Mouse (Mus musculus) testis, adult 2 months (tissue): ENCODE measurements around the gene Nploc4. TPM values are rescaled to one million over a fixed set of nuclear protein-coding genes. Genes with fewer than 3 reads are reported as not detected.
A peak's percentile ranks its signal among the peaks of the same experiment; 100 is the strongest.

ENCODE experiments used
- H3K27ac ChIP-seq: fragments of 200-500 bp; 2 replicates; pipeline ENCODE4 v1.5.1; 2012; ENCODE audit warnings: low read depth, low read length; ENCODE audit not compliant: control insufficient read depth, insufficient read depth
- H3K27me3 ChIP-seq: fragments of 200-500 bp; 2 replicates; pipeline ENCODE4 v1.6.1; 2012; ENCODE audit warnings: mild to moderate bottlenecking, low read length, moderate library complexity; ENCODE audit not compliant: control insufficient read depth, insufficient read depth
- H3K36me3 ChIP-seq: fragments of 200-500 bp; 2 replicates; pipeline ENCODE4 v1.6.1; 2012; ENCODE audit warnings: mild to moderate bottlenecking, low read length; ENCODE audit not compliant: control insufficient read depth, insufficient read depth
- H3K4me1 ChIP-seq: fragments of 200-500 bp; 2 replicates; pipeline ENCODE4 v1.6.1; 2012; ENCODE audit warnings: low read length; ENCODE audit not compliant: control insufficient read depth, insufficient read depth
- H3K4me3 ChIP-seq: fragments of 200-500 bp; 2 replicates; pipeline ENCODE4 v1.5.1; 2012; ENCODE audit warnings: low read depth, mild to moderate bottlenecking, low read length, moderate library complexity, mixed read lengths; ENCODE audit not compliant: control insufficient read depth
- CTCF ChIP-seq: fragments of 200-500 bp; IDR thresholded peaks from 2 replicates; pipeline ENCODE4 v1.5.1; 2012; ENCODE audit warnings: low read depth, mild to moderate bottlenecking, inconsistent platforms, low read length, moderate library complexity; ENCODE audit not compliant: control insufficient read depth, insufficient read depth, insufficient replicate concordance
- POLR2A ChIP-seq: fragments of 200-500 bp; IDR thresholded peaks from 2 replicates; pipeline ENCODE4 v1.6.1; 2012; ENCODE audit warnings: low read depth, mild to moderate bottlenecking, inconsistent platforms, low read length, moderate library complexity; ENCODE audit not compliant: control insufficient read depth
- polyA plus RNA-seq: library from polyadenylated mRNA; depleted of rRNA; stranded (reverse); fragments of >200 nt; gene quantifications from 2 replicates; pipeline ENCODE4 v1.2.3, GENCODE M21; 2012

Gene Nploc4
- polyA plus RNA-seq, 1 experiment, result 75.8 TPM

- Histone ChIP-seq H3K4me3 (peak overlapping the region; percentile 96; the same call in 1 of the 2 replicates), H3K4me1 (peaks cover 17% of the 10 kb centered on the region), H3K36me3 (no peaks in the 10 kb centered on the region; the same call in none of the 2 replicates), H3K27ac (no peak overlapping the region), H3K27me3 (no peaks in the 10 kb centered on the region)
- no peak for TF ChIP-seq POLR2A
- TF ChIP-seq CTCF, result no peak
Measured at GRCm38 (mm10) chr11:120377337-120377736, 60.2 kb downstream of the Nploc4 start.

GRCm38 (mm10) chr11:120376302-120377160 is 61.0 kb downstream of the Nploc4 start:
- TF ChIP-seq CTCF (no peak), POLR2A (no peak)
- Histone ChIP-seq H3K4me1 (peaks cover 17% of the 10 kb centered on the region), H3K4me3 (no peak overlapping the region), H3K27ac (no peak overlapping the region), H3K27me3 (no peaks in the 10 kb centered on the region), H3K36me3 (no peaks in the 10 kb centered on the region; the same call in none of the 2 replicates)

- Histone ChIP-seq H3K4me1 (peaks cover 17% of the 10 kb centered on the region), H3K27me3 (no peaks in the 10 kb centered on the region), H3K27ac (no peak overlapping the region), H3K36me3 (no peaks in the 10 kb centered on the region; the same call in none of the 2 replicates), H3K4me3 (no peak overlapping the region)
- no peak for TF ChIP-seq POLR2A
- TF ChIP-seq CTCF, result no peak
Measured at GRCm38 (mm10) chr11:120375324-120375723, 62.2 kb downstream of the Nploc4 start.

- H3K27ac ChIP-seq, result no peak overlapping the region
- TF ChIP-seq CTCF, result no peak
- TF ChIP-seq POLR2A, result no peak
- H3K4me1 ChIP-seq, result peaks cover 15% of the 10 kb centered on the region
- H3K27me3 ChIP-seq, result no peaks in the 10 kb centered on the region
- H3K36me3 ChIP-seq, result no peaks in the 10 kb centered on the region; the same call in none of the 2 replicates
- H3K4me3 ChIP-seq, result no peak overlapping the region
Measured at GRCm38 (mm10) chr11:120373820-120374586, 63.5 kb downstream of the Nploc4 start.

- Histone ChIP-seq H3K27me3 (no peaks in the 10 kb centered on the region), H3K4me1 (peaks cover 10% of the 10 kb centered on the region), H3K36me3 (no peaks in the 10 kb centered on the region; the same call in none of the 2 replicates), H3K27ac (no peak overlapping the region), H3K4me3 (no peak overlapping the region)
- TF ChIP-seq CTCF, result no peak
- no peak for TF ChIP-seq POLR2A
Measured at GRCm38 (mm10) chr11:120373025-120373424, 64.5 kb downstream of the Nploc4 start.

- no peak overlapping the region for H3K27ac ChIP-seq
- H3K36me3 ChIP-seq, result no peaks in the 10 kb centered on the region; the same call in none of the 2 replicates
- TF ChIP-seq CTCF, result peak; percentile 51; the same call in 1 of the 2 replicates
- TF ChIP-seq POLR2A, result no peak
- H3K27me3 ChIP-seq, result no peaks in the 10 kb centered on the region
- no peaks in the 10 kb centered on the region for H3K4me1 ChIP-seq
- H3K4me3 ChIP-seq, result no peak overlapping the region
Measured at GRCm38 (mm10) chr11:120369656-120370055, 67.9 kb downstream of the Nploc4 start.
